Mouse (Mus musculus) inflammation-experienced regulatory T-cells, adult 6 months (primary cell): ENCODE results near the gene Tubg1. TPM values are rescaled to one million over a fixed set of nuclear protein-coding genes. Genes with fewer than 3 reads are reported as not detected.
"Not testable (repeated sequence)": the region's sequence is repeated elsewhere in the genome, so short reads cannot be mapped to it uniquely, and the experiment has no call there.

Experiments
- ATAC-seq: one replicate; pipeline ENCODE4 v1.8.0; 2017
- polyA plus RNA-seq, 3 experiments: library from polyadenylated mRNA; unstranded; fragments of 100-300 nt; shearing (Covaris generic); gene quantifications; one replicate each; pipeline ENCODE4 v1.2.1; 2017

Gene Tubg1
- polyA plus RNA-seq, 3 experiments from 2014 or later: 24.7 to 32.4 (median 24.7) TPM

GRCm38 (mm10) chr11:101103011-101103410 lies 16.7 kb upstream of the Tubg1 start:
- no peak for ATAC-seq

GRCm38 (mm10) chr11:101109351-101109750 lies 10.4 kb upstream of the Tubg1 start:
- ATAC-seq: no peak

- no peak for ATAC-seq
Observed at GRCm38 (mm10) chr11:101110708-101111107, 9.0 kb upstream of the Tubg1 start.

GRCm38 (mm10) chr11:101111178-101111577 lies 8.6 kb upstream of the Tubg1 start:
- ATAC-seq: no peak

GRCm38 (mm10) chr11:101112186-101112585 lies 7.6 kb upstream of the Tubg1 start:
- no peak for ATAC-seq

- no peak for ATAC-seq
Observed at GRCm38 (mm10) chr11:101115564-101115963, 4.2 kb upstream of the Tubg1 start.

- no peak for ATAC-seq
Observed at GRCm38 (mm10) chr11:101118105-101118504, 1.6 kb upstream of the Tubg1 start.

- peak; percentile 33 for ATAC-seq
Observed at GRCm38 (mm10) chr11:101119131-101119760, 492 bp upstream of the Tubg1 start.

GRCm38 (mm10) chr11:101120545-101121188 lies 929 bp downstream of the Tubg1 start:
- no peak for ATAC-seq

- ATAC-seq: not testable (repeated sequence)
Observed at GRCm38 (mm10) chr11:101124494-101124893, 4.8 kb downstream of the Tubg1 start.

GRCm38 (mm10) chr11:101125008-101125407 lies 5.3 kb downstream of the Tubg1 start:
- not testable (repeated sequence) for ATAC-seq

- ATAC-seq: no peak
Observed at GRCm38 (mm10) chr11:101127075-101127474, 7.3 kb downstream of the Tubg1 start.

GRCm38 (mm10) chr11:101128996-101129577 lies 9.3 kb downstream of the Tubg1 start:
- ATAC-seq: no peak

- no peak for ATAC-seq
Observed at GRCm38 (mm10) chr11:101130056-101130756, 10.5 kb downstream of the Tubg1 start.

- no peak for ATAC-seq
Observed at GRCm38 (mm10) chr11:101131187-101131586, 11.4 kb downstream of the Tubg1 start.

GRCm38 (mm10) chr11:101131701-101132100 lies 12.0 kb downstream of the Tubg1 start:
- ATAC-seq: no peak

GRCm38 (mm10) chr11:101133037-101133436 lies 13.3 kb downstream of the Tubg1 start:
- ATAC-seq: no peak

- no peak for ATAC-seq
Observed at GRCm38 (mm10) chr11:101134217-101134865, 14.6 kb downstream of the Tubg1 start.

GRCm38 (mm10) chr11:101137000-101137399 lies 17.3 kb downstream of the Tubg1 start:
- no peak for ATAC-seq

GRCm38 (mm10) chr11:101138536-101139181 lies 18.9 kb downstream of the Tubg1 start:
- ATAC-seq: no peak

GRCm38 (mm10) chr11:101140164-101140819 lies 20.6 kb downstream of the Tubg1 start:
- ATAC-seq: no peak

- no peak for ATAC-seq
Observed at GRCm38 (mm10) chr11:101141088-101141487, 21.4 kb downstream of the Tubg1 start.
